Comparison of ENCODE assay signal across 24 mouse cellular contexts in genomic region chr2:33290491-33290890, GRCm38 (mm10).
"Had no signal": no experiment of that assay in that cellular context is flagged by ENCODE, and none has a peak within 500 bp of the region (broad histone marks: within the 10 kb centered on the region; RNA-seq: fewer than 3 reads in every experiment).

No protein-coding gene starts in this region.

- H3K27ac ChIP-seq: embryonic facial prominence, embryonic 10.5 days; embryonic facial prominence, embryonic 12.5 days; embryonic facial prominence, embryonic 13.5 days; embryonic facial prominence, embryonic 15.5 days; forebrain, embryonic 10.5 days; forebrain, embryonic 12.5 days; forebrain, embryonic 13.5 days; forebrain, embryonic 15.5 days; gastrocnemius, adult 2 months; heart, adult 2 months had no signal

- H3K4me3 ChIP-seq: embryonic facial prominence, embryonic 10.5 days; embryonic facial prominence, embryonic 12.5 days; embryonic facial prominence, embryonic 13.5 days; embryonic facial prominence, embryonic 15.5 days; erythroblast, embryonic 14.5 days; forebrain, embryonic 10.5 days; forebrain, embryonic 12.5 days; forebrain, embryonic 13.5 days; forebrain, embryonic 15.5 days; gastrocnemius, adult 2 months; heart, adult 2 months had no signal

- H3K27me3 ChIP-seq: embryonic facial prominence, embryonic 12.5 days; embryonic facial prominence, embryonic 13.5 days; embryonic facial prominence, embryonic 15.5 days; forebrain, embryonic 12.5 days; forebrain, embryonic 13.5 days; forebrain, embryonic 15.5 days had no signal

- H3K4me1 ChIP-seq: embryonic facial prominence, embryonic 12.5 days; embryonic facial prominence, embryonic 13.5 days; embryonic facial prominence, embryonic 15.5 days; forebrain, embryonic 10.5 days; forebrain, embryonic 12.5 days had no signal

- H3K9me3 ChIP-seq: embryonic facial prominence, embryonic 10.5 days; embryonic facial prominence, embryonic 12.5 days; forebrain, embryonic 10.5 days; forebrain, embryonic 12.5 days; forebrain, embryonic 13.5 days; forebrain, embryonic 15.5 days had no signal

- DNase-seq: cerebellum, adult 2 months; cerebellum, adult 8-10 months; cerebellum, adult 9-11 months; cerebellum, postnatal 25 days; cerebellum, postnatal 36 days; embryo, embryonic 11 days; forebrain, postnatal 0 days; gastrocnemius, adult 2 months; gastrocnemius, postnatal 10 days; gastrocnemius, postnatal 14 days; gastrocnemius, postnatal 25 days; gastrocnemius, postnatal 36 days; heart, adult 11 months; heart, adult 18-20 months; heart, adult 2 months had no signal

- H3K36me3 ChIP-seq: embryonic facial prominence, embryonic 10.5 days; embryonic facial prominence, embryonic 12.5 days; embryonic facial prominence, embryonic 13.5 days; embryonic facial prominence, embryonic 15.5 days; forebrain, embryonic 10.5 days had no signal
